10 mouse cellular contexts compared by ENCODE assay signal in genomic region chr12:85704566-85704965, GRCm38 (mm10). TPM values are rescaled to one million over a fixed set of nuclear protein-coding genes. Genes with fewer than 3 reads are reported as not detected.
DNase-seq lines count a peak whose midpoint lies in the region; ATAC-seq lines count a peak whose summit lies in the region.
"Had no signal": no experiment of that assay in that cellular context is flagged by ENCODE, and none has a peak within 500 bp of the region (broad histone marks: within the 10 kb centered on the region; RNA-seq: fewer than 3 reads in every experiment).

No protein-coding gene starts in this region.

- H3K9me3 ChIP-seq in heart, embryonic 12.5 days (replicated peaks) = no peaks in the 10 kb centered on the region

- peaks cover 18% of the 10 kb centered on the region for H3K4me1 ChIP-seq in heart, embryonic 12.5 days (replicated peaks)

- no peaks in the 10 kb centered on the region for H3K27me3 ChIP-seq in heart, embryonic 12.5 days (replicated peaks)

- no peak overlapping the region for H3K9ac ChIP-seq in heart, embryonic 12.5 days

- DNase-seq in heart, adult 9 months (ENCODE audit: low spot score in 2 of 2) = no peak
- peak; percentile 80 for DNase-seq in 416B (ENCODE audit: low read depth)
- DNase-seq in c-Kit-positive CD71-positive TER-119-positive erythroid progenitor cells, embryonic 14.5 days (ENCODE audit: low spot score) = peak; percentile 24
- DNase-seq in lung, postnatal 36 days = peak; percentile 18
- DNase-seq in right cerebral cortex, postnatal 14 days = no peak
- DNase-seq in cerebellum, adult 8-10 months = no peak
- DNase-seq in left cerebral cortex, adult 9 months (ENCODE audit: low spot score in 2 of 2) = no peak
- DNase-seq: gastrocnemius, postnatal 14 days had no signal

- H3K36me3 ChIP-seq in heart, embryonic 12.5 days = no peaks in the 10 kb centered on the region

- no peak for ATAC-seq in heart, embryonic 12.5 days (ENCODE audit: insufficient number of reproducible peaks, low FRiP score)
- ATAC-seq: midbrain, embryonic 16.5 days had no signal

- H3K27ac ChIP-seq in heart, embryonic 12.5 days (ENCODE audit: poor library complexity, severe bottlenecking) = peak overlapping the region; percentile 68

- WGBS in heart, embryonic 12.5 days = 68% methylated on average over 7 of the region's 7 CpGs

- H3K4me3 ChIP-seq in heart, embryonic 12.5 days = no peak overlapping the region

- no peak overlapping the region for H3K4me2 ChIP-seq in heart, embryonic 12.5 days

RNA-seq across cellular contexts. Expression of gene Batf, which starts 18.1 kb away (rescaled TPM):
- polyA plus RNA-seq in heart, embryonic 12.5 days (2016; fragmentation: Nextera tagmentation; extraction: Ambion mirVana) = 3.8 and 4.0 TPM in 2 replicates

RNA-seq across cellular contexts. Expression of gene Flvcr2, which starts 41.8 kb away (rescaled TPM):
- polyA plus RNA-seq in heart, embryonic 12.5 days (2016; fragmentation: Nextera tagmentation; extraction: Ambion mirVana) = 6.8 and 7.1 TPM in 2 replicates

Comparison
In these comparisons a context has a peak if more than half of its experiments do, and no peak if none do; other contexts are left out.
1. DNase-seq: peak in 416B (single experiment), c-Kit-positive CD71-positive TER-119-positive erythroid progenitor cells, embryonic 14.5 days (single experiment) and lung, postnatal 36 days (single experiment); none in heart, adult 9 months (0 of 2), right cerebral cortex, postnatal 14 days (single experiment), cerebellum, adult 8-10 months (single experiment) and left cerebral cortex, adult 9 months (0 of 2).